Mouse (Mus musculus) left cerebral cortex, postnatal 10 days (tissue): ENCODE data around the gene Hoxb4. TPM values are rescaled to one million over a fixed set of nuclear protein-coding genes. Genes with fewer than 3 reads are reported as not detected.

Experiments
- DNase-seq, 2 experiments: peaks; one replicate each; pipeline ENCODE4 v3.0.0; 2021 to 2022; ENCODE audit warnings: low spot score in 2 of 2, mixed read lengths in 1 of 2; ENCODE audit errors: extremely low spot score in 1 of 2
- intact Hi-C: fragments of 180-260 bp; cut with DNase I; formaldehyde crosslinking; loops from one replicate; pipeline ENCODE4 v1.15.1; 2025
- total RNA-seq, 2 experiments: library from RNA; stranded (reverse); gene quantifications; 2 replicates each; pipeline ENCODE4 v1.2.3; 2021

Hoxb4 gene
- total RNA-seq, 2 experiments from 2014 or later, result not detected

- DNase-seq, result no peak
- intact Hi-C loops, result no loop called here
These were observed 3.8 kb downstream of the Hoxb4 start for GRCm38 (mm10) chr11:96321846-96322245.

- intact Hi-C loops, result no loop called here
- DNase-seq, result no peak
These were observed 4.7 kb downstream of the Hoxb4 start for GRCm38 (mm10) chr11:96322738-96323137.

- DNase-seq, result no peak
- intact Hi-C loops, result no loop called here
These were observed 5.1 kb downstream of the Hoxb4 start, which contains the start of gene Hoxb3 for GRCm38 (mm10) chr11:96323154-96323553. Gene Hoxb3, plus strand, starts transcription at chr11:96323326.

- DNase-seq, result no peak
- intact Hi-C loops, result no loop called here
These were observed 6.1 kb downstream of the Hoxb4 start for GRCm38 (mm10) chr11:96324125-96324524.

- intact Hi-C loops, result no loop called here
- DNase-seq, result no peak
These were observed 6.9 kb downstream of the Hoxb4 start for GRCm38 (mm10) chr11:96324965-96325364.

- intact Hi-C loops, result no loop called here
- DNase-seq, result no peak
These were observed 7.7 kb downstream of the Hoxb4 start for GRCm38 (mm10) chr11:96325747-96326212.

- DNase-seq, result no peak
- intact Hi-C loops, result no loop called here
These were observed 8.6 kb downstream of the Hoxb4 start for GRCm38 (mm10) chr11:96326705-96327104.

- intact Hi-C loops, result no loop called here
- no peak for DNase-seq
These were observed 9.1 kb downstream of the Hoxb4 start for GRCm38 (mm10) chr11:96327122-96327521.

- no peak for DNase-seq
- intact Hi-C loops, result no loop called here
These were observed 9.7 kb downstream of the Hoxb4 start for GRCm38 (mm10) chr11:96327750-96328149.

GRCm38 (mm10) chr11:96328605-96329004, 10.5 kb downstream of the Hoxb4 start:
- DNase-seq, result no peak
- intact Hi-C loops, result no loop called here

GRCm38 (mm10) chr11:96332105-96332504, 14.0 kb downstream of the Hoxb4 start:
- intact Hi-C loops, result no loop called here
- no peak for DNase-seq

- no peak for DNase-seq
- intact Hi-C loops, result no loop called here
These were observed 14.6 kb downstream of the Hoxb4 start for GRCm38 (mm10) chr11:96332618-96333032.

- intact Hi-C loops, result no loop called here
- no peak for DNase-seq
These were observed 15.4 kb downstream of the Hoxb4 start for GRCm38 (mm10) chr11:96333241-96334001.

GRCm38 (mm10) chr11:96334002-96334364, 15.9 kb downstream of the Hoxb4 start:
- DNase-seq, result no peak
- intact Hi-C loops, result no loop called here

- intact Hi-C loops, result no loop called here
- DNase-seq, result no peak
These were observed 16.9 kb downstream of the Hoxb4 start for GRCm38 (mm10) chr11:96334998-96335397.

GRCm38 (mm10) chr11:96336597-96336996, 18.5 kb downstream of the Hoxb4 start:
- intact Hi-C loops, result no loop called here

GRCm38 (mm10) chr11:96337026-96337425, 19.0 kb downstream of the Hoxb4 start:
- intact Hi-C loops, result no loop called here
- DNase-seq, result no peak

More at GRCm38 (mm10) chr11:96336597-96336996, 18.5 kb downstream of the Hoxb4 start:
- no peak for DNase-seq

GRCm38 (mm10) chr11:96338957-96339855, 21.1 kb downstream of the Hoxb4 start:
- DNase-seq, result no peak
- intact Hi-C loops, result no loop called here

- intact Hi-C loops, result no loop called here
- no peak for DNase-seq
These were observed 22.8 kb downstream of the Hoxb4 start for GRCm38 (mm10) chr11:96340698-96341365.
